Mouse (Mus musculus): Measurements from ENCODE around the gene Dab1.

Gene Dab1

DNA sequence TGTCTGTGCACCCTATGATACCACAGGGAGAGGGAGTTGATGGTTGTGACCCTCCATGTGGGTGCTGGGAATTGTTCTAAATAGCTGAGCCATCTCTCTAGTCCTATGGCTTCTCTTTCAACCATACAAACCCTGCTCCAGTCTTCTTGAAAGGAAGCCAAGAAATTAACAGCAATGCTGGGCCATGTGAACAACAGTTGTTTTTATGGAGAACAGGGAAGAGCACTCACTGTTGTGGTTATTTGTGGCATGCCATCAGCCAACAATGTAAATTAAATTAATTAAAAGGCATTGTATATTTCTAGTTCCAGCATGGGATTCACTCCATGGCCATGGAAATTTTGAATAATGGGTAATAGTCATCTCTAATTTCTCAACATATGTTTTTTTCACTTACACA, 492.5 kb downstream of the Dab1 start:
- in situ Hi-C loops (cut with MboI), result no loop called here

DNA sequence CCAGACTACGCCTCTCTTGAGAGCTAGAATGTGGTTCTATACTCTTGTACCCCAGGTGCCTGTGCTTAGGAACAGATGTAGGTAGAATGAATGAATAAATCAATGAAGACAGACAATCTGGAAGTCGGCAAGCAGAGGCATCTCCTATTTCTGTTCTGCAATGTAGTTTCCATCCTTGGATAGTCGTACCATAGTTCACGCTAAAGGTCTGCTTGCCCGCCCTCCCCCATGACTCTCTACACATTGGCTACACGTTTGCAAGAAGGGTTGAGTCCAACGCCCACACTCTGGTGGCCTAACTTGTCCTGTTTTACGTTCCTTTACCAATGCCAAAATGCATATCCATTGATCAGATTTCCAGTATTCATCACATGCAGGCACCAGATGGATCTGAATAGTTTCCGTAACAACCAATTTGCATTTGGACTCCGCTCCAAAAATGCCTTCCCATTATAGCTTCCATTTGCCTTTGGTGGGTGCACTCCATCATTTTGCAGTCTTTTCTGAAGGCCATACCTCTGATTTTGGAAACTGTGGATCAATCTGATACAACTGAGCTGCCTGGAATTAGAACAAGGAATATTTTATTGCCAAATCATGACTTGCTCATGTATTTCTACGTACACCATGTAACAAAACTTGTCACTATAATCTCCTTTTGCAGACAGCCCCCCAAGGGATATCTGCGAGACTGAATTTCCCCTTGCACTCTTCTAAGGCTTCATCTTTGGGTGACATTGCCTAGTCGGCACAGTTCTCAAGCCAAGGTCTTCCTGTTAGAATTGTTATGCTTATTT, 494.2 kb downstream of the Dab1 start:
- in situ Hi-C loops (cut with MboI), result no loop called here

DNA sequence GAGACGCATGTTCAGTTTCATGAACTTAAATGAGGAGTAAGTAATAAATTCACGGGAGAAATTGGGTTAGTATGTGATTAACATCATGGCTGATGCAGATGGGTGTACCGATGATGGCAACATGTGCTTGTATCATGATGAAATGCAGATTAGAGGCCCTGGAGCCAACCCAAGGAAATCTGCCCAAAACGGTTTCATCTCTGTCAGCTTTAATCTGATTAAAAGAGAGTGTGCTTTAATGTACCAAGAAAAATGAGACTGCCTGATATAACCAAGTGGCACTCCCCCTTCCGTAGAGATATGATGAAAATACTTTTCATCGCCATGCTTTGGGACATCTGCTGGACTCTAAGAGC, 494.8 kb downstream of the Dab1 start:
- in situ Hi-C loops (cut with MboI), result no loop called here

DNA sequence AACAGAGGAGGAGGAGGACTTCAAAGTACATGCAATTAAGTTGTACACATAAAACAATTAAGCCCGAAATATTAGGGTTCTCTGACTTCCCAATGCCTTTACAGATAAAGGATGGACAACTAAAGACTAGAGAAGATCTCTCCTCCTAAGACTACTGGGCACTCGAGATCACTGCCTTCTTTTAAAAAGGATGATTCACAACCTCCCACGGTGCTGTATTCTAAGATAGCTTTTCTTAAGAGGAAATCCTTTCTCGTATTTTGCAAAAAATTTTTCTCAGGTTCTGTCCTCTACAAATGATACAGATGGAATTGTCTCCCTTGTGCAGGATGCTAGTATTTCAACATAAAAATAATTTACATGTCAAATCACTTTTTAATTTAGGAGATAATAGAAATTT, 500.9 kb downstream of the Dab1 start:
- in situ Hi-C loops (cut with MboI), result no loop called here

DNA sequence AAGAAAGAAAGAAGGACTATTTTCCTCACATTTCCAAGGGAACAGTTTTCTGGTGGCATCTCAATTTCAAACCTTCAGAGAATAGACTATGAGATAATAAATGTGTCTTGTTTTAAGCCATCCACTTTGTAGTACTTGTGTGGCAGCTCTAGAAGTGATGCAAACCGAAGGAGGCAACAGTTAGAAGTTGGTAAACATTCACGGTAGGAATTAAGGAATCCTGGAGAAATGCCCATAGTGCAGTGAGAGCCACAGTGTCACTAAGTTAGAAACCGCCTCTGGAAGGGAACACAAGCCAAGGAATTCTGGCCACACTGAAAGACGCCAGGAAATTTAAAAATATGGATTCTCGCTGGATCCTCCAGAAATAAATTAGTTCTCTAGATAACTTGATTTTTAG, 502.8 kb downstream of the Dab1 start:
- in situ Hi-C loops (cut with MboI), result no loop called here

DNA sequence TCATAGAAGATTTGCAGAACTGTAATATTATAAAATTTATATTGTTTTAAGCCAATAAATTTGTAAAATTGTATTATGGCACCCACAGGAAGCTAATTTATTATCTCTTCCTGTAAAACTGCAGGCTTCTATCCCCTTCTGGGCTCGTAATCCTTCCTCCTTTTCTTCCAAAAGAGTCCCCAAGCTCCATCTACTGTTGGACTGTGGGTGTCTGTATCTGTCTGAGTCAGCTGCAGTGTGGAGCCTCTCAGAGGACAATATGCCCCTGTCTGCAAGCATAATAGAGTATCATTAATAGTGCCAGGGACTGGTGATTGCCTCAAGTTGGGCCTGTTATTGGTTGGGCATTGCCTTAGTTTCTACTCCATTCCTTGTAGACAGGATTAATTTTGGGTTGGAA, 503.2 kb downstream of the Dab1 start:
- in situ Hi-C loops (cut with MboI), result no loop called here

DNA sequence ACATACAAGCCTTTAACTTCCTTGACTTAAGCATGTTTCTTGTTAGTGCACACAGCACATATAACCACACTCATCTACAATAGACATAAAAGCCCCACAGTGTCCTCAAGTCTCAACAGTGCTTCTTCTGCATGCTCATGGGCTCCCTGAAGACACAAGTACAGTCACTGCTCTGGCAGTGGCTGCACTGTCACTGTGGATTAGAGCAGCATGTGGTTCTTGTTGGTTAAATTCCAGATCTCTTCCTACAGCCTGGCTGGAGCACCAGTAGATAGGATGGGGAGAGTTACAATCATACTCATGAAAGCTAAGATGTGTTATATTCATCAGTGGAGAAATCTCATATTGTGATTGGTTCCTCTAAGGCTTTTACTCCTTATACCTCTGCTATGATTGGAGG, 534.5 kb downstream of the Dab1 start:
- in situ Hi-C loops (cut with MboI), result no loop called here

DNA sequence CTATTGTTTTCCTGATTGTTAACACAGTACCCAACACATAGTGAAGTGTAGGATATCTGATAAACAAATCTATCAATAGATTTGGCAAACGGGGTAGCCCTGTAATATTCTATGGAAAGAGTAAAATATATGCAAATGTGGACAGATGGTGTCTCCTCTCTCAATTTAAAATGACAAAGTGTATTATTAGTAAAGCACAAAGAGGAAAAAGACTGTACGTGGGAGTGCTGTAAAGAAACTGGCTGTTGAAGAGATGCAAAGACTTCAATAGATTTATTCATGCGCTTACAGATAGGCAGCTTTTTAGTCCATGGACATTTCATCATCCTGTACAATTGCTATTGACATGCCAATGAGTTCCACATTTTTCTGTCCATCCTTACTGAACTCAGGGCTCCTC, 558.9 kb downstream of the Dab1 start:
- in situ Hi-C loops (cut with MboI), result no loop called here

DNA sequence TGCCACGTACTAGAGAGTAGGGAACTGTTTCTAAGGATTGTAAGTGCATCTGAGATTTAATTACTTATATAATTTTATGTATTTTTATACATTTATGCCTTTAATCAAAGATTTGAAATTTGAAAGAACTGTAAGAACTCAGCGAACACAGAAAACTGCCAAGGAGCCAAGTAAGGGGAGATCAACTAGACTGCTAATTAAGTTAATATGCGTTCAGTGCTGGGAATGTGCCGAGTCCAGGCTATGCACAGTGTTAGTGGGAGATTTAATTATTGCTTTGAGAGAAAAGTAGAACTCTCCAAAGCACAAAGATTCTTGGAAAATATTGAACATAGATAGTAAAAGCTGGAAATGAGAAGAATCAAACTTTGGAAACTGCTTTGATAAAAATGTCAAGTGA, 567.2 kb downstream of the Dab1 start:
- in situ Hi-C loops (cut with MboI), result no loop called here

DNA sequence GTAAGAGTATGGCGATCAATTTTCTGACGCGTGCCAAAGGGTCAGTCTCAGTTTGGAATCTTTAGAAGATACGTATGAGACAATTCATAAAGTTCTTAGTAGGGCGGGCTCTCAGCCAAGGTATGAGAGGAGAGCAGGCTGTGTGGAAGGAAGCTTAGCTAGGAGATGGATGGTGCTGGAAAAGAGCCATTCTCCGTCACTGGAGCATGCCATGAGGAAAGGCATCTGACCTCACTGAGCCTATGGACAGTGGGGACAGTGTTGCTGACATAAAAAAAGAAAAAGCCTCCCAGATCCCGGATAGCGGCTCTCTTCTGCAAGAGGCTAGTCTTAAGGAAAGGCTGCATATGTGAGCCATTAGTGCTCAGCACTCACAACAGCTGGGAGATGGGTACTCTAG, 579.5 kb downstream of the Dab1 start:
- in situ Hi-C loops (cut with MboI), result no loop called here

DNA sequence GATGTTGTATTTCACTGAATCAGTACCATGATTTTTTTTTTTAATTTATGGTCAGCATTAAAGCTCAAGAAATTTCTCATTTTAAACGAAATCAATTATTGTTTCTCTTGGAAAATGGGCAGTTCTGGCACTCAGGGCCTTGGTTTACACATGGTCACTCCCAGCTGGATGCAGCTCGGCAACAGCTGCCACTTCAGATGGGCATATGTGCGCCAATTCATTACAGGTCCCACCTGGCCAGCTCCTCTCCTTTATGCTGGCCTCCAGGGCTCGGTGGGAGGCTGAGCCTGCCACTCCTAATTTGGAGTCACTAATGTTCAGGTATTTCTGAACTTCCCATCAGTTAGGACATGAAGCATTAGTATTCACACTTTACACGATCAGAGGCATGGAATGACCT, 582.5 kb downstream of the Dab1 start:
- in situ Hi-C loops (cut with MboI), result no loop called here

DNA sequence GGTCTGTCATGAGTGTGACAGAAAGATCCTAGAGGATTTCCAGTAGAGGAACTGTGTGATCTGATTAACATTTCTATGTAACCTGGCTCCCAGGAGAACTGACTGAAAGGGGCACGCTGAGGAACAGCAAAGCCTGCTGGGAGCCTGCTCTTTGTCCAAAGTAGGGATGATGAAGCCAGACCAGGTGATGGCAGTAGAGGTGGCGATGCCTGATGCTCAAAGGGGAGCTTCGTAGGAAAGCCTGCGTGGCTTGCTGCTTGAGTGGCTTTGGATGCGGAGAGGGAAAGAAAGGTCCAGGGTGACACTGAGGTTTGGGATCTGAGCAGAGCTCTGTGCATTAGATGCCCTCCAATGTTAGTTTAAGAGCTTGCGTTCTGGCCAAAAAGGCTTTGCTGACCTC, 584.9 kb downstream of the Dab1 start:
- in situ Hi-C loops (cut with MboI), result no loop called here

DNA sequence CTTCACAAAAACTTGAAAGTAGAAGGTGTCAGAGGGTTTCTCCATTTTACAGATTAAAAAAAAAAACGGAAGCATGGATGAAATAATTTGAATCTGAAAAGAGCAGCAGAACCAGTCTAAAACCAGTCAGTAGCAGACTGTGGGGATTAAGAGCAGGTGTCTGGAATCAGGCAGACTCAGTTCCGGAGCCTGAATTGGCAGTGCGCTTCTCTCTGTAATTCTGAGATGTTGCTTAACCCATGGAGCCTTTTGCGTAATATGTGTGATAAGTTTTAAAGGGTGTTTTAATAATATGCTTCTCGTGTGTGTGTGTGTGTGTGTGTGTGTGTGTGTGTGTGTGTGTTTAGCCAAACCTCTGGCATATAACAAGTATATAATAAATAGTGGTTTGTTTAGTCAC, 587.5 kb downstream of the Dab1 start:
- in situ Hi-C loops (cut with MboI), result no loop called here

DNA sequence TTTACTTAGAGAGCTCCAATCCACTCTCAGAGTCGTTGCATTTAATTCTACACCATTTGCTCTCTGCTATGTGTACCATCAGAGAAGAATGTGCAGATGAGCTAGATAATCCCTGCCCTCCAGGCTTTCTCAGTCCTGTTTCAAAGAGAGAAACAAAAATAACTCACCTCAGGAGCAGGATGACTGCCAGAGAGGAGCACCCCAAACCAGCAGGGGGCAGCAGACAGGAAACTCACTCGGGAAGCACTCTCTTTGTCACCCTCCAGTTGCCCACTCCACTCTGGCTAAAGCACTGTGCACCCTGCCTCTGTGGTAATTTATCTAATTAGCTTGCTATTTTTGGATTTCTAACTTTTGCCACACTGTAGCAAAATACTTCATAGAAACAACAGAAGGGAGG, 589.9 kb downstream of the Dab1 start:
- in situ Hi-C loops (cut with MboI), result no loop called here

DNA sequence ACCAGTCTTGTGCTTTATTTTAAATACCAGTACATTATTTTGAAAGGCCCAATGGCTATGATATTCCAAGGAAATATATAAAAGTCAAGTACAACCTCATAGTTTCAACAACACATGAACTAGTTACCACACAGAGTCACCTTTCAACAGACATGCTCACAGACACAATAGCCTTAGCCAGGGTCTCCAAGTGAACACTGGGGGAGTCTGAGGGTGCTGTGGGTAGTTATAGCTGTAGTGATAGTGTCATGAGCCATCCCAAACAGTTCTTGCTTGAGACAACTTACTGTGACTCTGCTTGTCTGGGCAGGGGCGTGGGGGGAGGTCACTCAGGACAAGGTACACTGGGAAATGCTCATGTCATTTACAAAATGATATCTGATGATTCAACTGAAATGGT, 591.6 kb downstream of the Dab1 start:
- in situ Hi-C loops (cut with MboI), result no loop called here

DNA sequence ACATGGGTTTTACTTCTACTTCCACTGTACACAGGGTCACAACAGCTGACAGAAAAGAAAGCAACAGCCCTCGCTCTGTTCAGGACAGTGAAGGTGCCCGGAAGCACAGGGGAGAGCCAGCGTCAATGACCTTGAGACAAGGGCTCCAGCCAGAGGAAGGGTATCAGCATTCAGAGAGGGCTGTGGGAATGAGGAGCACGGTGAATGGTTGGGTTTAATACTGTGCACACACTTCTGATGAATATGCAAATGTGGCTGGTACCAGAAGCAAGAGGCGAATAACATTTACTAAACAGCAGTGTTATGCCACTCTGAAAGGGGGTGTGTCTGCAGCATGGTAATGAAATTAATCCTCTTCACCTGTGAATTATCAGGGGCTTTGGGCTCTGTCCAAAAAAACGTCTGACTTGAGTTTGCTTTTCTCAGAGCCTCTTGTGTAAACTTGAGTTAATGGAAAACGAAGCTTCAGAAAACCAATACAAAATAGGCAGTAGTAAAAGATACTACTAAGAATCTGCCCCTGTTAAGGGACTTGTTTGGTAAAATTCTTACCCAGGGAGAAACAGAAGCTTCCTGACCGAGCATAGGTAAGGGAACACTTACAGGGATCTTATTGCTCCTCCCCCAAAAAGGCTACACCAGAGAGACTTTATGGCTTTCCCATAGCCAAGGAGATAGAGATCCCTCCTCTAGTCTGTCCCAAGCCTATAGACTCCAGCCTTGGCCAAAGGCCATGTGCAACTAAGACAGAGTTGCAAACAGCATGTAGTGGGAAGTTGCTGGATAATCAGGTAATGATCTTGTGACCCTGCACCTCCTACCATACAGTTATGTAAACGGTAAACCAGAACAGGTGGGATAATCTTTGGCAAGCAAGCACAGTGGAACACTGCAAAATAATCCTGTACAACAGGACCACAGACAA, 592.6 kb downstream of the Dab1 start:
- in situ Hi-C loops (cut with MboI), result no loop called here

DNA sequence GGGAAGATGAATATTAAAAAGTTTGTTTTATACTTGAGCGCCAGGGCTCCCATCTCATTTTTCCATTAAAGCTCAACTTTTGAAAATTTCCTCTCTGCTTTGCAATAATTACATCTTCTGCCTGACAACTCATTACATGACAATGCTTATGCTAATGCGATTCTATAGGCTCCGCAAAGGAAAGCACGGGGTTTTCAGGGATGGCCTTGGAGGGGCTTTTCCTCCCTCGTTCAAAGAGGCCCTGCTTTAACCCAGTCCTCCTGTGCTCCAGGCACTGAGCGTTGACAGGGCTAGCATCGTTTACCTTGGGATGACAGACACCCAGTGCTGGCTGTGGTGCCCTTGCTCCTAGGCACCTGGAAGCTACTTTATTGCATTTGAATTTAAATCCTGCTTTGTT, 595.6 kb downstream of the Dab1 start:
- in situ Hi-C loops (cut with MboI), result no loop called here

DNA sequence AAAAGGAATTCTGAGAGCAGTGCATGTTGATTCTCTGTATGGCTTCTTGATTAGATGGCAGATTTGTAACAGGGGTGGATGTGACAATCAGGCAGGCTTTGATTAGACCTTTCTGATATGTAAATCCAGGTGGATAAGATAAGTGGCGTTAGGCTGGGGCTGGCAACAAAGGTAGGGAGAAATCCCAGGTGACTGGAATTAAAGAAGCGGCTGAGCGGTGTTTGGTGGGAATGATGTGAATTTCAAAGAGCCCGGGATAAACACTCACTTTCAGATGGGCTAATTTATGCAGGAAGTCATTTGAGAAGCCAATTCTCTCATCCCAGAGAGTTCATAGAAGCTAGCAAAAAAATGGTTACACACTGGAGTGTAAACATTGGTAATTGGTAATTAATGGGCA, 598.2 kb downstream of the Dab1 start:
- in situ Hi-C loops (cut with MboI), result no loop called here

DNA sequence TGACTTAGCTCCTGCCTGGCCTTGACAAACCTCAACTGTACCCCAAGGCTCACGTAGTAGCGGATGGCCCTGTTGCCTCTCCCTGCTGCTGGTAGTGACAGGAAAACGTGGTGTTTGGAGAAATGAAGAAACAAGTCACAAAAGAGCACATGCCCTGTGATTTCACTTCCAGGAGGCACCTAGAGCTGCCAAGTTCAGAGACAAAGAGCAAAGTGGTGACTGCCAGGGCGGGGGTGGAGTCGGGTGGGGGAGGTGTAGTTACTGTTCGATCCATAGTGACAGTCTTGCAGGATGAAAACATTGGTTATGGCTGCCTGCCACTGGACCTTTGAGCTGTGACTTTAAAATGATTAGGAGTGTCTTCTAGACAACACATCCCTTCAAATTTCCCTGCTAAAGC, 599.6 kb downstream of the Dab1 start:
- in situ Hi-C loops (cut with MboI), result no loop called here

DNA sequence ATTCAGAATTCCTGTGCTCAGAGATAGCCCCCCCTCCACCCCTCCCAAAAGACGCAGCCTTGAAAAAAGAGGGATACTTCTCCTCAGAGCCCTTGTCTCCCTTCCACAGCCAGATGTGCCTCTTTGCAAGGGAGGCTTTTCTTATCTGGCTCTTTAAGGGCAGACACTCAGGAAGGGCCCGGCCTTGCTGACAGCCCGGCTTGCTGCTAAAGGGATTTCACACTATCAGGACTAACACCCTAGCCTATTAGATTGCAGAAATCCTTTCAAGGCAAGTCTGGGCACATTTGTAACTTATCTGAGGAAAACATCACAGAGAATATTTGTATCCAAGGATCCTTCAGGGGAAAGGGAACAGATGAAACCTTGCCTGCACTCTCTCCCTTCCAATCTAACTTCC, 600.9 kb downstream of the Dab1 start:
- in situ Hi-C loops (cut with MboI), result no loop called here

DNA sequence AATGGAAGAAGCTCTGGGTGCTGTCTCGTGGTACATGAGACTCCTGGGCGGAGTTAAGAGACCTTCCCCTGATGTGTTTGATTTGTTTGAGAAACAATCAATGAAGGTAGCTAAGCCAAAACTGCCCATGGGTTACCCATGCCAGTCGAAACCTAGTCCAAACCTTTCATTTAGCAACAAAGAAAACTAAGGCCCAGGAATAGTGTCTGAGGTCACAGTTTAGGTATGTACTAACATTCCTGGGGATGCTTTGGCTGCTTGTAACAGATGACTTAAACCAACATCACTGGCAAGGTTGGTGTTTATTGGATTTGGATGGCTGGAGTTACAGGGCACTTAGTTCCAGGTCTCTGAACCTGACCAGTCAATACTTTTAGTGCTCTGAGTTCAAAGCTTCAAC, 610.1 kb downstream of the Dab1 start:
- in situ Hi-C loops (cut with MboI), result no loop called here

DNA sequence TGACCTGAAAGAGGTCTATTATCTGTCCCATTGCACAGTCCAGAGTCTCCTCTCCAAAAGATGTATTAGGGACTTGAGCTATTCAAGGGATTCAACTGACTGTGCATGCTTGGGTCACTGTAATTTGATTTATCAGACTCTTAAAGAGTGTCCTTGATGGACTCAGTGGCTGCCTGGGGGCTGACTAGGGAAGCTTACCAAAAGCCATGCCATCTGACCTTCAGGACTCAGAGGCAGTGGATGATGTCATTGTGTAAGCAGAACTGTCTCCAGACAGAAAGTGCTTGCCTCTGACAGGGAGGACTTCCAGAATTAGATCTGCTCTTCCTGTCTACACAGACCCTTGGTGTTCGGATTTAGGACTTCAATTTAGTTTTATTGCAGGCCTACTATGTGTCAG, 627.3 kb downstream of the Dab1 start:
- in situ Hi-C loops (cut with MboI), result no loop called here

DNA sequence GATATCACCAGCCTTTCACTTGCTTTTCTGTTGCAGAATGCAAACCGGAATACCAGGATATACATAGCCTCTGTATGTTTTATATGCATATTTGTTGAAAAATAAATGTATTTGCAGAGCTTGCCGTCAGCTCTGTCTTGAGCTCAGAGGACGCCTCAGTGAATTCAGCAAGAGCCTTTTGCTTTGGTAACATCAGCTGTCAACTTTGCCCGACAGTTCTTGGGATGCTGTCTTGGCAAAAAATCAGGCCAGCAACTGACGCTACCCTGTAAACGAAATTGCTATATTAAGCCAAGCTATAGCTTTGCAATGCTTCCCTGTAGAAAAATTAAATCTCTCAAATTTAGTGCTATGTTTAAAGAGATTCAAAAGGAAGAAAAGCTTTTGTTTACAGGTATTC, 630.3 kb downstream of the Dab1 start:
- in situ Hi-C loops (cut with MboI), result no loop called here
